Mouse (Mus musculus): ENCODE measurements around the gene Kif5c. TPM values are rescaled to one million over a fixed set of nuclear protein-coding genes. Genes with fewer than 3 reads are reported as not detected.

The Kif5c gene
- total RNA-seq, 2 experiments from 2014 or later, result 20.8 to 31.1 TPM

Other genes with a start within 250 kb of the Kif5c start
- 10 to 100 TPM; 34.1 to 38.5 TPM for gene Epc2, start 167.8 kb upstream of the Kif5c start, total RNA-seq (2021)
- 1 to 10 TPM in 1 of 2 experiments, under 1 TPM in 1; 0.23 to 1.6 TPM for gene Lypd6b, start 168.4 kb downstream of the Kif5c start, total RNA-seq (2021)

Measured in adrenal gland, postnatal 4 days (tissue).